Mouse (Mus musculus) spleen, adult 2 months (tissue): ENCODE measurements around the gene Gm20388. TPM values are rescaled to one million over a fixed set of nuclear protein-coding genes. Genes with fewer than 3 reads are reported as not detected.

Source experiments
- DNase-seq, 2 experiments: peaks; one replicate each; pipeline versions ENCODE4 v3.0.0 to v3.0.0-alpha.2; 2012 to 2021; ENCODE audit warnings: low spot score in 2 of 2, low read depth in 1 of 2
- H3K27ac ChIP-seq: fragments of 200-500 bp; 2 replicates; pipeline ENCODE4 v1.5.1; 2012; ENCODE audit warnings: low read length, inconsistent platforms; ENCODE audit not compliant: insufficient read depth
- H3K27me3 ChIP-seq: fragments of 200-500 bp; 2 replicates; pipeline ENCODE4 v1.6.1; 2012; ENCODE audit warnings: mild to moderate bottlenecking, moderate library complexity, low read length, inconsistent platforms; ENCODE audit not compliant: control insufficient read depth, insufficient read depth
- H3K36me3 ChIP-seq: fragments of 200-500 bp; 2 replicates; pipeline ENCODE4 v1.6.1; 2012; ENCODE audit warnings: mild to moderate bottlenecking, low read length, inconsistent platforms; ENCODE audit not compliant: control insufficient read depth, insufficient read depth
- H3K4me1 ChIP-seq: fragments of 200-500 bp; 2 replicates; pipeline ENCODE4 v1.6.1; 2011; ENCODE audit warnings: inconsistent platforms; ENCODE audit not compliant: control insufficient read depth, insufficient read depth, insufficient read length
- H3K4me3 ChIP-seq: fragments of 200-500 bp; 2 replicates; pipeline ENCODE4 v1.5.1; 2011; ENCODE audit warnings: mild to moderate bottlenecking, inconsistent platforms; ENCODE audit not compliant: insufficient read depth, insufficient read length; ENCODE audit errors: extremely low read depth
- CTCF ChIP-seq: fragments of 200-500 bp; IDR thresholded peaks from 2 replicates; pipeline ENCODE4 v1.5.1; 2011; ENCODE audit warnings: mild to moderate bottlenecking, inconsistent platforms; ENCODE audit not compliant: insufficient read depth, insufficient read length, insufficient replicate concordance; ENCODE audit errors: extremely low read depth
- POLR2A ChIP-seq: fragments of 200-500 bp; IDR thresholded peaks from 2 replicates; pipeline ENCODE4 v1.6.1; 2011; ENCODE audit warnings: low read depth, low read length, inconsistent platforms
- WGBS: fragments of 180-500 bp; shearing (Covaris S2); methylation state at CpG from one replicate; pipeline ENCODE4 v1.1.7; 2018; 5-methylcytosine and 5-hydroxymethylcytosine counted together
- polyA plus RNA-seq: library from polyadenylated mRNA; depleted of rRNA; stranded (reverse); fragments of >200 nt; gene quantifications from 2 replicates; pipeline ENCODE4 v1.2.3, GENCODE M21; 2012

Gene Gm20388
- polyA plus RNA-seq, 1 experiment, result 26.1 TPM

DNA sequence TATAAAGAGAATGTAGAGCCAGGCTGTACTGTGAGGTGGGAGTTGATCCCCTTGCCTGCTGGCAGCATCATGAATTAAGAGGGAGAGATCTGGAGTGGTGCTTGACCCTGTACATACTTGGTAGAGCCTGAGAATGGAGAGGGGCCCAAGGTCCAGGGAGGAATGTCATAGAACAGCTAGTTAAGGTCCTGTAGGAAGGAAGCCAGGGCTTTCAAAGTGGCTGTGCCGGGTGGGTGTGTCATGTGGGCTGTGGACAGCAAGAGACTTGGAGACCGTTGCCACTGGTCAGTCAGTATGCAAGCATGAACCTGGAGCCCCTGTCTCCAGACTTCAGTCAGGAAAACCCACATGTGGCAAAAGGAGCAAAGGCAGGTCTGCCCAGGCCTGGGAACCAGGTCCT, 2414.6 kb downstream of the Gm20388 start:
- Histone ChIP-seq H3K27ac (no peak overlapping the region), H3K4me3 (no peak overlapping the region), H3K4me1 (0 out of 2 replicates have a peak, but pooled peaks cover 5% of the 10 kb centered on the region), H3K36me3 (no peaks in the 10 kb centered on the region; the same call in 1 of the 2 replicates), H3K27me3 (no peaks in the 10 kb centered on the region)
- TF ChIP-seq CTCF (no peak), POLR2A (no peak)
- no peak for DNase-seq
- 86% methylated on average over 2 of the region's 2 CpGs for WGBS

DNA sequence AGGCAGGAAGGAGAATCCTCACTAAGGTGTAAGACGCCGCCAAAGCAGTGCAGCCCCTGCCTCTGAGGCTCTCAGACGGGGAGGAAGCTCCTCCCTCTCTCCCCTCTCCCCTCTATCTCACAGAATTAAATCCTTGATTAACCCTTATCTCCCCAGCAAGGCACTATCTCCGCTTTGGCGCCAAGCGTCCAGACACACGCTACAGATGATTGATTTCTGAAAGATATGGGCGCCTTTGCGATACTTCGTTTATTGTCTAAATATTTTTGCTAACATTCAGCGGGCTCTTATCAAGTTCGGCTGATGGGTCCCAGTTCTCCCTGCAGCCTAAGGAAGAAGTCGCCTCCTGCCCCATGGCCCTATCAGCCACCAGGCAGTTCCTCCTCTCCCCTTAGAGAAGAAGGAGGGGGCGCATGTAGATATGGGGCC, 2415.5 kb downstream of the Gm20388 start:
- Histone ChIP-seq H3K36me3 (no peaks in the 10 kb centered on the region; the same call in 1 of the 2 replicates), H3K4me3 (no peak overlapping the region), H3K27me3 (no peaks in the 10 kb centered on the region), H3K27ac (no peak overlapping the region), H3K4me1 (peaks cover 5% of the 10 kb centered on the region; the same call in 1 of the 2 replicates)
- WGBS, result 81% methylated on average over 14 of the region's 14 CpGs
- TF ChIP-seq POLR2A (no peak), CTCF (no peak)
- no peak for DNase-seq

DNA sequence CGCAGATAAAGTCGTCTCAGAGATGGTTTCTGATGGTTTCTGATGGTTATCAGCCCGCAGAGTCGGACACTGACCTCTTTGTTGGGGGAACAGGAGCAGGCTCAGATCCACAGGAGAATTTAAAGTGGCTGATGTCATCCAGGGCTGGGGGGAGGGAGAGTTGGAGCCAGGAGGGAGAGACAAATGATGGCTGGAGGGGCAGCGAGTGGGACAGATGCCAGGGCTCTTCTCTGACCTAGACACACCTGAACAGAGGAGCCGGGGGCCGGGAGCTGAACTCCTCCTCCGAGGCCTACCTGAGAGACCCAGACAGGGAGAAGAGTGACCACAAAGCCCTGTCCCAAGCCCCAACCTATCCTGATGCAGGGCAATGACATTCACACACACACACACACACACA, 2418.4 kb downstream of the Gm20388 start:
- no peak overlapping the region for H3K4me3 ChIP-seq
- DNase-seq, result no peak
- H3K27me3 ChIP-seq, result no peaks in the 10 kb centered on the region
- H3K4me1 ChIP-seq, result no peaks in the 10 kb centered on the region; the same call in 1 of the 2 replicates
- H3K36me3 ChIP-seq, result peaks cover 3% of the 10 kb centered on the region
- no peak overlapping the region; the same call in 1 of the 2 replicates for H3K27ac ChIP-seq
- WGBS, result 85% methylated on average over 8 of the region's 8 CpGs
- TF ChIP-seq POLR2A (no peak), CTCF (no peak)

DNA sequence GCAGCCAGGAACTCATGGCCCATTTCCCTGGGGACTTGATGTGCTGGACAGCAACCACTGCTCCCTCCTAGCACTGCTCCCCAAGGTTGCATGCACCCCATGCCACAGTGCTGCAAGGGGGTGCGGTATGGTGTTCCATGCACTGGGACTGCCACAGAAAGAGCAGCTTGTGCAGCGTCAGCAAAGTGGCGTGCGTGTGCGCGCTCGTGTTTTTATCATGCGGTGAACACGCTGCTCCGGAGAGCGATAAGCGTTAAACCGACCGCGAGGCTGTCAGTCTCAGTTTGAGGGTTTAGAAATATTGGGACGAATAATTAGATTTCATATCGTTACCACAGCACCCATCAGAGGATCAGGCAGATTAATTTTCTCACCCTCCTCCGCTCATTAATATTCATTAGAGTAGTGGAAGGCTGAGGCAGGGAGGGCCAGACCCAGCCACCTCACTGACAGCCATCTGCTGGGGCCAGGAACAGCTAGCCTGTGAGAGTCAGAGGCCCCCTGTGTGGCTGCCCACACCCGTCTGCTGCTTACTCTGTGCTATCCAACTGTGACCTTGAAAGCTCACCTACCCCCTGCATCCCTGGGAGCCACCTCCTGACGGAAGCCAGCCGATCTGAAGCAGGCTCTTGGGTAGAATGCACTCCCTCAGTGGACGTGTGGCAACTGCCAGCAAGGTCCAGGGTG, 2419.1 kb downstream of the Gm20388 start:
- DNase-seq, result no peak
- no peak overlapping the region for H3K4me3 ChIP-seq
- H3K27ac ChIP-seq, result peak overlapping the region; percentile 21; the same call in 1 of the 2 replicates
- H3K4me1 ChIP-seq, result no peaks in the 10 kb centered on the region; the same call in 1 of the 2 replicates
- no peaks in the 10 kb centered on the region for H3K27me3 ChIP-seq
- WGBS, result 83% methylated on average over 22 of the region's 22 CpGs
- H3K36me3 ChIP-seq, result peaks cover 5% of the 10 kb centered on the region
- TF ChIP-seq CTCF (no peak), POLR2A (no peak)

DNA sequence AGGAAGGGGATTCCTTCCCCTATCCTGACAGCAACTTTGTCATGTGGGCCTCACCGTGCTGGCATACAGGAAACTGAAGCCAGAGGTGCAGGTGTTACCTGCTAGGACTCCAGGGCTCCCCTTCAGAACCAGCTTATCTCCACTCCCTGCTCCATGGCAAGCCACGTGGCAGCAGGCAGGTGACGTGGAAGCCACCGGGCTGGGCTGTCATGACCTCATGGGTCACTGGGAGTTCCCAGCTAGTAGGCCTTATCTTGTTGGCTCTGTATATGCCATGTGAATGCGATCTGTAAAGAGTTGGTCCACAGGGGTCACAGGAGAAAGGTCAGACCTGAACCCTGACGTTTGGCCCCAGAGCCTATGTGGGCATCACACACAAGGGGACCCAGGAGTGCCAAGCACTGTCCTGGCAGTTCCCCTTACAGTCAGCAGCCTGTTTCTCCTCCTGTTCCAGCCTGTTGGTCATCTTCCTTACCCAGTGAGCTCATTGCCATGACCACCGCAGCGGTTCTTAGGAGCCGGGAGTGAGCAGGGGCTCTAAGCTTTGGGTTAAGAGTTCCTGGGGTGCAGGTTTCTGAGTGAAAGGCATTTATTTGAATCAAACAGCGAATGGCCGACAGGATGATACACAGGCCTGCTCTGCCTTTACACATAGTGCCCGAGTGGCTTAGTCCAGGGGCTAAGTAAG, 2419.9 kb downstream of the Gm20388 start:
- no peak for TF ChIP-seq POLR2A
- no peak for TF ChIP-seq CTCF
- no peak for DNase-seq
- Histone ChIP-seq H3K4me3 (no peak overlapping the region), H3K36me3 (peaks cover 13% of the 10 kb centered on the region), H3K27me3 (no peaks in the 10 kb centered on the region), H3K4me1 (no peaks in the 10 kb centered on the region; the same call in 1 of the 2 replicates), H3K27ac (peak overlapping the region; percentile 21; the same call in 1 of the 2 replicates)
- WGBS, result 64% methylated on average over 12 of the region's 12 CpGs

DNA sequence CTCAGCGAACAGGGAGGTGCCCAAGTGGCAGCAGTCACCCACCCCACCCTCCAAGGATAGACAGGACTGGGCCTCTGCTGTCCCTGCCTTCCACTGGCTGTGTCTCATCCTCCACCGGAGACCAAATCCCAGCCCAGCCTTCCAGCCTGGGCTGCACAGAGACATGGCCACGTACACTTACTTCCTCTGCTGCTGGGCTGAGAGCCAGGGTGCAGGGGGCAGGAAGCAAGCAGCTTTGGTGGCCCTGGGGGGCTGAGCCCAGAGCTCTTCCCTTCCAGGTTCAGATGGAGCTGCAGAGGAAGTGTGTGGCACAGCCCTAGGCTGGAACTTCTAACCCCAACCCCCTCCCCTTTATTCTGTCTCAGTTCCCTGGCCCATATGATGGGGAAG, 2420.5 kb downstream of the Gm20388 start:
- Histone ChIP-seq H3K4me1 (no peaks in the 10 kb centered on the region; the same call in 1 of the 2 replicates), H3K4me3 (no peak overlapping the region), H3K27ac (no peak overlapping the region), H3K36me3 (peaks cover 18% of the 10 kb centered on the region), H3K27me3 (no peaks in the 10 kb centered on the region)
- no peak for DNase-seq
- WGBS, result 29% methylated on average over 3 of the region's 3 CpGs
- no peak for TF ChIP-seq POLR2A
- TF ChIP-seq CTCF, result no peak

DNA sequence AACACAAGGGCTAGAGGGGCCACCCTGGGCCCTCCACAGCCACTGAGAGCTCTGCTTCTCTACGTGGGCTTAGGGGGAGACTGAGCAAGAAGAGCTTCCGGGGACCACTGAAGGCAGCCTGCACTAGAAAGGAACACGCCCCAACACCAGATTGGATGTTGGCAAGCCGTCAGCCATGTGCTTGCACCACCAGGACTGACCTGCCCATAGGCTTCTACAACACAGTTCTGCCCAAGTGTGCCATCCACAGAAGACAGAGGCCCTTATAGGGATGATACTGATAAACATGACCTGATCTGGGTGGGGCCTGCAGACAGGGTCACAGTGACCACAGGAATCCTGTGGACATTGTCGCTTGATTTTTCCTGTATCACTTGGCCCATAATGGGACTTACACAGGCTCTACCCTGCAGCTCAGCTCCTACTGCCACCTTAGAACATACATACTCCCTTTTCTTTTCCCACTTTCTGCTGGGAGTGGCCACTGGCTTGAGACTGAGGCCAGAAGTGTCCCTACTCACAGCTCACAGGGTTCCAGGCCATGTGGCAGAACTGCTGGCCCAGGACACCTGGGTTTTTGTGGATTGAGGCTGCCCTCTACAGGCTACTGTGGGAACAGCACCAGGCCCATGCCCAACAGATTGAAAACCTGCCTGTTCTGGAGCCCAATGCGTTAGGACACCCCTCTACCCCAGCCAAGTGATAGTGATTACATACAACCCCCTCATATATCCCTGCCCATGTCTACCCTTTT, 2422.3 kb downstream of the Gm20388 start:
- Histone ChIP-seq H3K4me3 (no peak overlapping the region), H3K36me3 (peaks cover 25% of the 10 kb centered on the region), H3K27me3 (no peaks in the 10 kb centered on the region), H3K27ac (no peak overlapping the region), H3K4me1 (no peaks in the 10 kb centered on the region; the same call in 1 of the 2 replicates)
- TF ChIP-seq CTCF (peak; percentile 97; the same call in 1 of the 2 replicates), POLR2A (no peak)
- WGBS, result 77% methylated on average over 6 of the region's 6 CpGs
- peak; percentile 45 to 79 for DNase-seq
